Mouse (Mus musculus) hematopoietic multipotent progenitor cell, adult 10-12 weeks (in vitro differentiated cells): ENCODE data around the gene Ankrd24. TPM values are rescaled to one million over a fixed set of nuclear protein-coding genes. Genes with fewer than 3 reads are reported as not detected.

Experiments used
- polyA plus RNA-seq: library from polyadenylated mRNA; stranded (reverse); fragments of >175 nt; gene quantifications from 2 replicates; pipeline ENCODE4 v1.2.3, GENCODE M21; 2012; ENCODE audit warnings: low replicate concordance

The Ankrd24 gene
- 3.8 and 6.2 TPM in 2 replicates for polyA plus RNA-seq

DNA sequence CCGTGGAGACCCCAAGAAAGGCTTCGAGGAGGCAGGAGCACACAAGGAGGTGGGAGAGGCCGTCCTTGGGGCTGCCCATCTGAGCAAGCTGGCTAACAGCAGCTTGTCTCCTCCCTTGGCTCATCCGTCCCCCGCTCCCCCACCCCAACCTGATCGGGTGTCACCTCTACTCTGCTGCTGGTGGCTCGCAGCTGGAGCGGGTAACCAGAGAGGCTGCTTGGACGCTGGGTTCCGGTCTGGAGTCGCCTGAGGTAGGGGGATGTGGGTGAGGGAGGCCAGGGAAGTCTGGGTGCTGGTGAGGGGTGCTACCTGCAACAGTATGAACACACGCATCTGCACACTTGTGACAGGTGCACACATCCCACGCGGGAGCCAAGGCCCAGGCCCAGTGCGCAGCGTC, at the start of gene Ankrd24:
Ankrd24 (plus strand) TSS at position 151 of the 400 bp plus-strand sequence.

DNA sequence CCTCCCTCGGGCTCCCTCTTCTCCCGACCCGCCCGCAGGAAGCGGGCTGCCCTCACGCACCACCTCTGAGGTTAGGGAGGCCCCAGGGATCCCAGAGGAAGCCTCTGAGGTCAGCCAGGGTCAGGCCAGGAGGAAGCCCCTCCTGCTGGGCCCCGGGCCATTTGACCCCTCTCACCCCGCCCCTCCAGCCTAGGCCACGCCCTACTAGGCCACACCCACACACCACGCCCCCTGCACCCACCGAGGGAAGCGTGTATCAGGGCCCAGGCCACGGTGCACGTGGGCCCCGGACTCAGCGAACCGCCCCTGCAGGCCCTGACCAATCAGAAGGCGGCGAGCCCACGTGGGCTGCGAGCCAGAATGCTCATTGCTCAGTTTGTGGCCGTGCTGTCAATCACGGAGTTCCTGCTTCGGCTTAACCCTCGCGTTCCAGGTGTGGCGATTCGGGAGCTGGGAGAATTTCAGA, 27.6 kb upstream of the Ankrd24 start, which contains the start of gene Tle6:
Tle6 (minus strand) TSS at position 336 of the 466 bp plus-strand sequence.

DNA sequence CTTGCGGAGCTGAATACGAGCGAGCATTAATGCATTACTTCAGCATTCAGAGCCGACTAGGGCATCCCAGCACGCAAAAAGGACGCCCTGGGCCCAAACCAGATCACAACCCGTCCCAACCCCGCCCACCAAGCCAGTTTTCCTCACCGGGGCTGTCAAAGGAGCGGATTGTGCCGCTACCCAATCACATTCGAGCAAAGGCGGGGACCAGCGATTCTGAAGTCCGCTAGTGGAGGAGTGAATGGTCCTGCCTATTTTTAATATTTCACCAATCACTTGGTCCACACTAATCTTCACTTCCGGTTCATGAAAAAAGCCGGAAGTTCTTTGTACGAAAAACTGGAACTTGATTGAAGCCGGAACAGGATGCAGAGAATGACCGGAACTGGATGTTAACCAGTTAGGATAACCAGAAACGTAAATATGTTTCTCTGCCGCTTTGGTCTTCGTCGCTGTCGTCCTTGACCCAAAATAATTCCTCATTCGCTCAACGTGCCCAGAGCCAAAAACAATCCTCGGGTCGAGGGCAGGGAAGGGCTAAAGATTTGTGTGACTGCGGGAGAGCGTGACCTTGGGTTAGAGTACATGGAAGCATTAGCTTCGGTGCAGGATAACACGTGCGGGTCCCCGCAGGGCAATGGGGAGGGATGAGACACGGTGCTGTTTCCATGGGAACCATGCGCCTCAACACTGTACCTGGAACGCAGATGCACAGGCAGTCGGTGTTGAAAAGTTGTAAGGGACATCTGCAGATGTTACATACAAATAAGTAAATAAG, 22.2 kb upstream of the Ankrd24 start, which contains the start of gene BC025920:
BC025920 (plus strand) TSS at position 297 of the 778 bp plus-strand sequence.

DNA sequence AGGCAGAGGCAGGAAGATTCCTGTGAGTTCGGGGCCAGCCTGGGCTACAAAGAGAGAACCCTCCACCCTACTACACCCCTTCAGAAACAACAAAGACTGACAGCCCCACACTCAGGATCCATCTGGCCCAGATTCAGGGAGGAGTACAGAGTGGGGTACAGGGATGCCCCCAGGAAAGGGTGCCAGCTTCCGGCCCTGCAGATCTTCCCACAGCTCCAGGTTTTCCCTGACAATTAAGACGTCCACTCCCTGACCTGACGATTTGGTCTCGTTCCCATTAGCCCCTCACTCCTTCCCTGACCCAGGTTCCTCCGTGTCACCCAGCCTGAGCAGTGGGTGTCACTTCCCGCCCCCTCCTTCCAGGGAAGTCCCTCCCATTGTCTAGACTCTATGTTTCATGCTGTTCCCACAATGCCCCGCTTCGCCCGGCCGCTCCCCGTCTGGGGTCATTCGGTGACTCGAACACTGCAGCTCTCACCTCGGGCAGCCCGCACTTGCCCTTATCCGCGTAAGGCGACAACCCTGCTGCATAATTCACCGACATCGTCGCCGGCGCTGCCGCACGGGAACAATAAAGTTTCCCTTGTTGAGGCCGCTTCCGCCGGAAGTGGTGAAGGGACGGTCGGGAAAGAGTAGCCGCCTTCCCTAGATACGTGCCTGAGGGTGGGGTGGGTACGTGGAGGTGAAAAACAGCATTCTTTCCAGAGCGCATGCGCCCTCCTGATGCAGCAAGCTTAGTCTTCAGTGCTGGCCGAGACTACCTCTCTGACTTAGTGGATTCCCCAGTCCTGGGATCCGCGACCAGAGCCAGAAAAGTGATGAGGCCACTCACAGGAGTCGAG, 1.1 kb upstream of the Ankrd24 start, which contains the start of gene Sirt6:
Sirt6 (minus strand) TSS at position 804 of the 842 bp plus-strand sequence.

DNA sequence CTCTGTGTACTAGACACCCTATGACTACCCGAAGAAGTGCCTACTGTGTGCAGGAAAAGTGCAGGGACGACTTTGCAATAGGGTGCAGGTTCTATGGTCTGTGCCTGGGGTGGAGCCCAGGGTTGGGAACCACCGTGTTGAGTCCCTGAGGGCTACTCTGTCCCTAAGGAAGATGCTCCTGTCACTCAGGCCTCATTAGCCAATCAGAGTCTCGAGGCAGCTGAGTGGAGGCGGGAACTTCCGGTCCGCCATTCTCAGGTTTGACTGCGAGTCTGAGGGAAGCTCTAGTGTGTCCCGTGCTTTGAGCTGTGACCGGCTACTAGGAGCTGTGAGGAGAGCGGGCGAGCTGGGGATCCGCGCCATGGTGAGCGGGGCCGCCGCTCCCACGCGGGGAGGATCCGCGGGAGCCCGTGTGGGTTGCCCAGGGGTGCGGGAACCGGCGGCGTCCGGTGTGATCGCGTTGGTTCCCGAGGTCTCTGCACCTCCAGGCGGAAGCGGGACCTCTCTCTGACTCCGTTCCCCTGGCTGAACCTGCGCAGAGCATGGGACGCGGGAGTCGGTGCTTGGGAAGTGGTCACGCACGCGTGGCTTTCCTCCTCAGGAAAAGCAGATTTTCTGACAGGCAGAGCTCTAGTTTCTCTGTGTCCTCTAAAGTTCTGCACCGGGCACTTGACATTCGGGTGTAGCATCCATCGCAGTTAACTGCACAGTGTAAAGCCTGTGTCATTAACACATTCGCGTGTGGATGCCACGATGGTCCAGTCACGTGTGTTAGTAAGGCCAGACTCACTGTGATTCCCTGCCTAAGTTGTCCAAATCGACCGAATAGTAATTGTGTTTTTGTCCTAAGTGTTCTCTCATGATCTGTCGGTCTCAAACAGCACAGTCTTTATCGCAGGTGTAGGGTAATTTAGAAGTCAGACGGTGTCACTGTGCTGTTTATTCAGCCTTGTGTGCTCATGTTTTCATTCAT, 20.7 kb downstream of the Ankrd24 start, which contains the start of gene Gm10778:
Gm10778 (plus strand) TSS at position 257 of the 973 bp plus-strand sequence.

Other genes with a start within 250 kb of the Ankrd24 start
- 76.4 and 107 TPM in 2 replicates for gene Dohh, start 244.1 kb upstream of the Ankrd24 start, polyA plus RNA-seq
- gene Gm48551, start 244.1 kb upstream of the Ankrd24 start, polyA plus RNA-seq = 1.2 and 4.2 TPM in 2 replicates
- gene Gm48552, start 239.5 kb upstream of the Ankrd24 start, polyA plus RNA-seq = 8.9 and 18.4 TPM in 2 replicates
- 3.0 and 3.7 TPM in 2 replicates for gene Smim24, start 235.5 kb upstream of the Ankrd24 start, polyA plus RNA-seq
- gene Nfic, start 172.9 kb upstream of the Ankrd24 start, polyA plus RNA-seq = 136 and 414 TPM in 2 replicates
- gene Celf5, start 145.8 kb upstream of the Ankrd24 start, polyA plus RNA-seq = 0.16 and 0.55 TPM in 2 replicates
- 160 and 386 TPM in 2 replicates for gene Ncln, start 132.1 kb upstream of the Ankrd24 start, polyA plus RNA-seq
- 82.3 and 109 TPM in 2 replicates for gene S1pr4, start 128.4 kb upstream of the Ankrd24 start, polyA plus RNA-seq
- gene Gna15, start 104.3 kb upstream of the Ankrd24 start, polyA plus RNA-seq = 14.8 and 33.6 TPM in 2 replicates
- gene Gna11, start 83.3 kb upstream of the Ankrd24 start, polyA plus RNA-seq = 23.0 and 28.3 TPM in 2 replicates
- 1,473 and 2,763 TPM in 2 replicates for gene Aes, start 69.1 kb upstream of the Ankrd24 start, polyA plus RNA-seq
- 8.9 and 15.5 TPM in 2 replicates for gene Tle2, start 54.0 kb upstream of the Ankrd24 start, polyA plus RNA-seq
- 1.2 and 2.5 TPM in 2 replicates for gene Tle6, start 27.5 kb upstream of the Ankrd24 start, polyA plus RNA-seq
- gene BC025920, start 22.3 kb upstream of the Ankrd24 start, polyA plus RNA-seq = 0.20 and 0.92 TPM in 2 replicates
- gene Sirt6, start 743 bp upstream of the Ankrd24 start, polyA plus RNA-seq = 67.6 and 143 TPM in 2 replicates
- 0.52 TPM in 1 of 2 replicates, not detected in the other for gene Gm10778, start 20.5 kb downstream of the Ankrd24 start, polyA plus RNA-seq
- 0.09 and 0.93 TPM in 2 replicates for gene Zfp433, start 76.3 kb downstream of the Ankrd24 start, polyA plus RNA-seq
- gene Gm3055, start 142.6 kb downstream of the Ankrd24 start, polyA plus RNA-seq = 0.15 and 0.48 TPM in 2 replicates
- gene Gm4767, start 183.6 kb downstream of the Ankrd24 start, polyA plus RNA-seq = 0.07 TPM in 1 of 2 replicates, not detected in the other
- not detected in 2 replicates for gene Gm32687, start 235.4 kb downstream of the Ankrd24 start, polyA plus RNA-seq